Mouse (Mus musculus): ENCODE results near the gene Senp6. TPM values are rescaled to one million over a fixed set of nuclear protein-coding genes. Genes with fewer than 3 reads are reported as not detected.

Gene Senp6
- total and polyA plus RNA-seq, 3 experiments = 77.4 to 255 (median 193) TPM

DNA sequence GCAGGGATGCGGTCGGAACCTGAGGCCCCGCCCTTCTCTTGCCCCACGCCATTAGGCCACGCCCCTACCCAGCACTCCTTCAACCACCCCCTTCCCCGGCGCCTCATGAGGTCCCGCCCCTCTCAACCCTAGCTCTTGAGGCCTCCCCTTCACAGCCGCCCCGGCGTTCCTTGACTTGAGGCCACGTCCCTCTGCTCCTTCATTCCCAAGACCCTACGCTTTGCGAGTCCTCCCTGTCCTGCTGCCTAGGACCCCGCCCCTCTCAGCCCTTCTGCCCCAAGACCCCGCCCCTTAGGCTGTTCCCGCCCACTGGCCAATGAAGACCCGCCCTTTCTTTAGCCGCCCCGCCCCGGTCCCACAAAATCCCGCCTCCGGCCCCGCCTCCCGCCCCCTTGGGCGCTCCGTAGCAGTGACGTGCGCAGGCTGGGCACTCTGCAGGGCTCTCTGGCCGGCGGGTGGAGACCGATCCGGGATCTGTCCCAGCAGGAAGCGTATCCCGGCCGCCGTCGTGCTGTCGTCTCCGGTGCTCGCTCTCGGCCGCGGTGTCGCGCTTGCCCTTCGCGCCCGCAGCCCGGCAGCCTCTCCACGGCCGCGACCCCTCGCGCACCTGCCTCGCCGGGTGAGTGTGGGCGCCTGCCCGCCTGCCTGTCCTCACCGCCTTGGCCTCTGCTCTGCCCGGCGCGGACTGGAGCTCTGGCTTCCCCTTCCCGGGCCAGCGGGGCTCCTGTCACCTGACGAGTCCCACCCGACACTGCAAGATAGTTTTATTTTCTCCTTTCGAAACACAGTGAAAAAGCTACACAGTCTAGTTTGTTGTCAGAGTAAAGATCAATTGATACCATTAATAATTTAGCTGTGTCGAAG lies 98.1 kb downstream of the Senp6 start, which contains the start of gene Myo6:
Gene Myo6, plus strand, starts transcription at position 421 of the 864 bp plus-strand sequence.
- 0 out of 2 replicates have a peak, but pooled peaks cover 2% of the 10 kb centered on the region for H3K9me3 ChIP-seq (replicated peaks)
- ATAC-seq (ENCODE audit: extremely low read depth, insufficient number of reproducible peaks, low FRiP score, poor library complexity, severe bottlenecking) = peak; percentile 85
- peaks cover 19% of the 10 kb centered on the region for H3K4me1 ChIP-seq (ENCODE audit: insufficient read depth, low read depth, low read length)
- peaks cover 6% of the 10 kb centered on the region for H3K27me3 ChIP-seq (ENCODE audit: insufficient read depth, low read length)
- no peak for TF ChIP-seq TAL1 (conservative IDR thresholded peaks at IDR 0.05; ENCODE audit: low read depth, low read length)
- no peak for TF ChIP-seq GATA1 (IDR thresholded peaks at IDR 0.05; ENCODE audit: borderline replicate concordance, low read length)
- no peak for TF ChIP-seq GATA2 (IDR thresholded peaks at IDR 0.05; ENCODE audit: borderline replicate concordance, low read depth, low read length)
- no peak for TF ChIP-seq CTCF (IDR thresholded peaks at IDR 0.05; ENCODE audit: low read depth, low read length)
- TF ChIP-seq POLR2AphosphoS5 (IDR thresholded peaks at IDR 0.05; ENCODE audit: insufficient replicate concordance, low read depth, low read length) = no peak
- H3K4me3 ChIP-seq (ENCODE audit: low read depth, low read length) = peak within 1 kb of the TSS; percentile 86
- DNase-seq (ENCODE audit: low spot score) = peak; percentile 80
- no peaks in the 10 kb centered on the region for H3K36me3 ChIP-seq (replicated peaks)

- no peak for ATAC-seq (ENCODE audit: extremely low read depth, insufficient number of reproducible peaks, low FRiP score, poor library complexity, severe bottlenecking)
- Histone ChIP-seq H3K4me3 (ENCODE audit: low read depth, low read length) (no peak overlapping the region), H3K36me3 (replicated peaks) (no peaks in the 10 kb centered on the region), H3K27me3 (ENCODE audit: insufficient read depth, low read length) (peaks cover 5% of the 10 kb centered on the region), H3K9me3 (replicated peaks) (0 out of 2 replicates have a peak, but pooled peaks cover 2% of the 10 kb centered on the region), H3K4me1 (ENCODE audit: insufficient read depth, low read depth, low read length) (peaks cover 19% of the 10 kb centered on the region)
- DNase-seq (ENCODE audit: low spot score) = no peak
- TF ChIP-seq GATA2 (IDR thresholded peaks at IDR 0.05; ENCODE audit: borderline replicate concordance, low read depth, low read length) = no peak
- TF ChIP-seq GATA1 (IDR thresholded peaks at IDR 0.05; ENCODE audit: borderline replicate concordance, low read length) = no peak
- TF ChIP-seq CTCF (IDR thresholded peaks at IDR 0.05; ENCODE audit: low read depth, low read length) = no peak
- no peak for TF ChIP-seq TAL1 (conservative IDR thresholded peaks at IDR 0.05; ENCODE audit: low read depth, low read length)
- no peak for TF ChIP-seq POLR2AphosphoS5 (IDR thresholded peaks at IDR 0.05; ENCODE audit: insufficient replicate concordance, low read depth, low read length)
These were observed 99.0 kb downstream of the Senp6 start for GRCm38 (mm10) chr9:80165690-80166089.

GRCm38 (mm10) chr9:80166425-80166824 lies 99.7 kb downstream of the Senp6 start:
- Histone ChIP-seq H3K36me3 (replicated peaks) (no peaks in the 10 kb centered on the region), H3K9me3 (replicated peaks) (0 out of 2 replicates have a peak, but pooled peaks cover 2% of the 10 kb centered on the region), H3K27me3 (ENCODE audit: insufficient read depth, low read length) (peaks cover 4% of the 10 kb centered on the region; the same call in 1 of the 2 replicates), H3K4me3 (ENCODE audit: low read depth, low read length) (no peak overlapping the region), H3K4me1 (ENCODE audit: insufficient read depth, low read depth, low read length) (peaks cover 19% of the 10 kb centered on the region)
- ATAC-seq (ENCODE audit: extremely low read depth, insufficient number of reproducible peaks, low FRiP score, poor library complexity, severe bottlenecking) (no peak), DNase-seq (ENCODE audit: low spot score) (no peak)
- TF ChIP-seq CTCF (IDR thresholded peaks at IDR 0.05; ENCODE audit: low read depth, low read length) (no peak), GATA1 (IDR thresholded peaks at IDR 0.05; ENCODE audit: borderline replicate concordance, low read length) (no peak), TAL1 (conservative IDR thresholded peaks at IDR 0.05; ENCODE audit: low read depth, low read length) (no peak), GATA2 (IDR thresholded peaks at IDR 0.05; ENCODE audit: borderline replicate concordance, low read depth, low read length) (no peak), POLR2AphosphoS5 (IDR thresholded peaks at IDR 0.05; ENCODE audit: insufficient replicate concordance, low read depth, low read length) (no peak)

GRCm38 (mm10) chr9:80167089-80167488 lies 100.4 kb downstream of the Senp6 start:
- DNase-seq (ENCODE audit: low spot score) (no peak), ATAC-seq (ENCODE audit: extremely low read depth, insufficient number of reproducible peaks, low FRiP score, poor library complexity, severe bottlenecking) (no peak)
- no peak overlapping the region for H3K4me3 ChIP-seq (ENCODE audit: low read depth, low read length)
- 0 out of 2 replicates have a peak, but pooled peaks cover 2% of the 10 kb centered on the region for H3K9me3 ChIP-seq (replicated peaks)
- H3K27me3 ChIP-seq (ENCODE audit: insufficient read depth, low read length) = peaks cover 4% of the 10 kb centered on the region; the same call in 1 of the 2 replicates
- TF ChIP-seq TAL1 (conservative IDR thresholded peaks at IDR 0.05; ENCODE audit: low read depth, low read length) = no peak
- no peak for TF ChIP-seq GATA2 (IDR thresholded peaks at IDR 0.05; ENCODE audit: borderline replicate concordance, low read depth, low read length)
- no peak for TF ChIP-seq GATA1 (IDR thresholded peaks at IDR 0.05; ENCODE audit: borderline replicate concordance, low read length)
- no peak for TF ChIP-seq POLR2AphosphoS5 (IDR thresholded peaks at IDR 0.05; ENCODE audit: insufficient replicate concordance, low read depth, low read length)
- TF ChIP-seq CTCF (IDR thresholded peaks at IDR 0.05; ENCODE audit: low read depth, low read length) = no peak
- peaks cover 19% of the 10 kb centered on the region for H3K4me1 ChIP-seq (ENCODE audit: insufficient read depth, low read depth, low read length)
- no peaks in the 10 kb centered on the region for H3K36me3 ChIP-seq (replicated peaks)

DNA sequence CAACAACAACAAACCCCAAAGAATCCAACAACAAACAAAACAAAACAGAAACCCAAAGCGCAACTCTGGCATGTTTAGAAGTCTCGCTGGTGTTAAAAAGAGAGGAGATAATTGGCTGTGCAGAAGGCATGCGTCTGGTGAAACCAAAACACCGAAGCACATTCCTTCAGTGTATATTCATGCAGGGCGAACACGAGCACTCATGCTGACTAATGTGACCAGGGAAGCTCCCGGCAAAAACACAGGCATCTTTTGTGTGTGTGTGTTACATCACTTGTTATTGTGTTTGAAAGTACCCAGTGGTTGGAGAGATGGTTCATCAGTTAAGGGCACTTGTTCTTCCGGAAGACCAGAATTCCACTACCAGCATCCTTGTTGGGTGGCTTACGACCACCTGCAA lies 102.8 kb downstream of the Senp6 start:
- ATAC-seq (ENCODE audit: extremely low read depth, insufficient number of reproducible peaks, low FRiP score, poor library complexity, severe bottlenecking) (no peak), DNase-seq (ENCODE audit: low spot score) (no peak)
- Histone ChIP-seq H3K4me3 (ENCODE audit: low read depth, low read length) (no peak overlapping the region), H3K4me1 (ENCODE audit: insufficient read depth, low read depth, low read length) (peaks cover 7% of the 10 kb centered on the region), H3K27me3 (ENCODE audit: insufficient read depth, low read length) (no peaks in the 10 kb centered on the region; the same call in 1 of the 2 replicates), H3K36me3 (replicated peaks) (no peaks in the 10 kb centered on the region), H3K9me3 (replicated peaks) (no peaks in the 10 kb centered on the region)
- TF ChIP-seq GATA2 (IDR thresholded peaks at IDR 0.05; ENCODE audit: borderline replicate concordance, low read depth, low read length) = no peak
- TF ChIP-seq POLR2AphosphoS5 (IDR thresholded peaks at IDR 0.05; ENCODE audit: insufficient replicate concordance, low read depth, low read length) = no peak
- no peak for TF ChIP-seq CTCF (IDR thresholded peaks at IDR 0.05; ENCODE audit: low read depth, low read length)
- no peak for TF ChIP-seq GATA1 (IDR thresholded peaks at IDR 0.05; ENCODE audit: borderline replicate concordance, low read length)
- no peak for TF ChIP-seq TAL1 (conservative IDR thresholded peaks at IDR 0.05; ENCODE audit: low read depth, low read length)

GRCm38 (mm10) chr9:80171241-80171640 lies 104.5 kb downstream of the Senp6 start:
- Histone ChIP-seq H3K27me3 (ENCODE audit: insufficient read depth, low read length) (no peaks in the 10 kb centered on the region; the same call in 1 of the 2 replicates), H3K9me3 (replicated peaks) (no peaks in the 10 kb centered on the region), H3K4me3 (ENCODE audit: low read depth, low read length) (no peak overlapping the region), H3K4me1 (ENCODE audit: insufficient read depth, low read depth, low read length) (no peaks in the 10 kb centered on the region), H3K36me3 (replicated peaks) (no peaks in the 10 kb centered on the region)
- DNase-seq (ENCODE audit: low spot score) (no peak), ATAC-seq (ENCODE audit: extremely low read depth, insufficient number of reproducible peaks, low FRiP score, poor library complexity, severe bottlenecking) (no peak)
- TF ChIP-seq TAL1 (conservative IDR thresholded peaks at IDR 0.05; ENCODE audit: low read depth, low read length) (no peak), CTCF (IDR thresholded peaks at IDR 0.05; ENCODE audit: low read depth, low read length) (no peak), POLR2AphosphoS5 (IDR thresholded peaks at IDR 0.05; ENCODE audit: insufficient replicate concordance, low read depth, low read length) (no peak), GATA2 (IDR thresholded peaks at IDR 0.05; ENCODE audit: borderline replicate concordance, low read depth, low read length) (no peak), GATA1 (IDR thresholded peaks at IDR 0.05; ENCODE audit: borderline replicate concordance, low read length) (no peak)

All from G1E (cell line).